Mouse (Mus musculus) gastrocnemius, postnatal 36 days (tissue): ENCODE measurements around the gene Crnn. TPM values are rescaled to one million over a fixed set of nuclear protein-coding genes. Genes with fewer than 3 reads are reported as not detected.

Experiments
- DNase-seq, 2 experiments: peaks; one replicate each; pipeline ENCODE4 v3.0.0; 2022
- intact Hi-C: fragments of 180-260 bp; cut with DNase I; formaldehyde crosslinking; loops from one replicate; pipeline ENCODE4 v1.15.1; 2025
- long read RNA-seq, 2 experiments: library from polyadenylated mRNA; stranded (forward); transcript quantifications; one replicate each; pipeline ENCODE4 v2.0.0; 2021
- total RNA-seq, 2 experiments: library from RNA; stranded (reverse); gene quantifications; 2 replicates each; pipeline ENCODE4 v1.2.3; 2021

Crnn gene
- not detected for total RNA-seq
- long read RNA-seq, experiment 1, result 0 reads
- long read RNA-seq, experiment 2, result 0 reads

DNA sequence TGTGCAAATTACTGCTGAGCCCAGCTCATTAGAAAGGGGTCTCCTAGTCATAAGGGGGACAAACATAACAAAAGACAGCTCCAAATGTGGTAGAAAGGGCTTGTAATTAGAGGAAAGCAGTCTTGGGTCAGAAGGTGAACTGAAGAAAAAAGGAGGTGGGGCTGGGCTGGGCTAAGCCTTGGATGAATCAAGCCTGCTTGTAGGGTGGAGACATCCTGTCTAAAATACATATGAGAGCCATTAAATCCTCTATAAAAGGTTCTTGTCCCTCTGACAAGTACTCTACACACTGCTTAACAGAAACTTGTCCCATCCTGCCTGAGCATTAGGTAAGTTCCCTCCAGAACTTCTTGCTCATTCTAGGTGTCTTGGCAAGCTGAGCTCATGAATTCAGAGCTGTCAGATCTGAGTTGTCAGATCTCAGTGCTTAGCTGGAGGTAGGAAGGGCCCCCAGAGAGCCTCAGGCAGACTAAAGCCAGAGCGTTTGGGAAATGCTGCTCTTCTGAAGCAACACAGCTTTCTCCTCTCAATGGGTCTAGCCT lies at the start of gene Crnn:
Gene Crnn, plus strand, starts transcription at position 278 of the 542 bp plus-strand sequence.
- DNase-seq, result no peak
- intact Hi-C loops, result no loop called here

GRCm38 (mm10) chr3:93096447-93096846 lies 48.1 kb upstream of the Crnn start:
- intact Hi-C loops, result no loop called here
- DNase-seq, result no peak

DNA sequence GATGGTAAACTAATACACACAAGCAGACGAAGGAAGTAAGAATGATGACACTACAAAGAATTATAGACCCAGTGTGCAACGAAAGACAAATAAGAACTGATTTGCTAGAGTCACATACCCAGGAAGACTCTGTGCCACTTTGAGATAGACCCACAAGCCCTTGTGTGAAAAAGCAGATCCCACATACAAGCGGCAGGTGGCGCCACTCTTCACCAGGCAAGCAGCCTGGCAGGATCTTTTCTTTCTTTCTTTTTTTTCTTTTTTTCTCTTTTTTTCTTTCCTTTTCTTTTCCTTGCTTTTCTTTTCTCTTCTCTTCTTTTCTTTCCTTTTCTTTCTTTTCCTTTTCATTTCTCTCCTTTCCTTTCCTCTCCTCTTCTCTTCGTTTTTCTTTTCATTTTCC lies 32.9 kb upstream of the Crnn start:
- no peak for DNase-seq
- intact Hi-C loops, result no loop called here

- intact Hi-C loops, result no loop called here
- no peak for DNase-seq
These were observed 30.1 kb upstream of the Crnn start for GRCm38 (mm10) chr3:93114481-93114880.

DNA sequence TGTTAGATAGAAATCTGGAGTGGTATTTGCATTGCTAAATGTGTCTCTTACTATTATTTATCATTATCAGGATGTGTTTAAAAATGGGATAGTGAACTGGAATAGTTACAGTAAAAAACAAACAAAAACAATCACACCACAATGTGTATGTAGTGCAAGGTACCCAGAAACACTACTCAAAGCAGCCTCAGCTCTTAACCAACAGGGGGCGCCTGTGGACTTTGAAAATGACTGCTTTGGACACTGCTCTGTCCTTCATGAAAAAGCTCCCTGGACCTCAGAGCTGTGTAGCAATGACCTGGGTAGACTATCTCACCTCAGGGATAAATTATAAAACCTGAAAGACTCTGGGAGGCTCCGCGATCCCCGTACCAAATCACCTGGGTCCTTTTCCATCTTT lies 25.5 kb upstream of the Crnn start:
- intact Hi-C loops, result no loop called here
- no peak for DNase-seq

- intact Hi-C loops, result no loop called here
- DNase-seq, result no peak
These were observed 16.5 kb upstream of the Crnn start for GRCm38 (mm10) chr3:93128052-93128451.

DNA sequence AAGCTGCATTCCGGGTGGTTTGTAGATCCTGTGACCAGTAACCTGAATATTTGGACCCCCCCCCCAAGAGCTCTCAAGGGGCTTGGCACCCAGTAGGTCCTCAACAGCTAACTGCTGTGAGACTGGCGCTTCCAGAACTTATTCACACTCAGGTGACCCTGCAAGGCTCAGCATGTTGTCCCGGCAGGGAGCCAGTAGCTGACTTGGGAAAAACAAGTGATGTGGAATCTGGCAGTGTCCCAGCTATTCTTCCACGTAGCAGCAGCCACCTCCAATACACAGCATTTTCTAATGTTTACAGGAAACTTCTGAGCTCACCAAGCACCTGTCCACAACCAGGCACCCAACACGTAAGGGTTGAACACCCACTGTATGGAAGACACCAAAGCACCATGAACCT lies 15.5 kb upstream of the Crnn start:
- intact Hi-C loops, result no loop called here
- no peak for DNase-seq

GRCm38 (mm10) chr3:93130460-93130859 lies 14.1 kb upstream of the Crnn start:
- DNase-seq, result no peak
- intact Hi-C loops, result loop anchor here (5.0 kb wide), 1 partner anchor 367 kb away; no protein-coding TSS in a partner anchor

- intact Hi-C loops, result no loop called here
These were observed 17.9 kb downstream of the Crnn start for GRCm38 (mm10) chr3:93162502-93162901.

DNA sequence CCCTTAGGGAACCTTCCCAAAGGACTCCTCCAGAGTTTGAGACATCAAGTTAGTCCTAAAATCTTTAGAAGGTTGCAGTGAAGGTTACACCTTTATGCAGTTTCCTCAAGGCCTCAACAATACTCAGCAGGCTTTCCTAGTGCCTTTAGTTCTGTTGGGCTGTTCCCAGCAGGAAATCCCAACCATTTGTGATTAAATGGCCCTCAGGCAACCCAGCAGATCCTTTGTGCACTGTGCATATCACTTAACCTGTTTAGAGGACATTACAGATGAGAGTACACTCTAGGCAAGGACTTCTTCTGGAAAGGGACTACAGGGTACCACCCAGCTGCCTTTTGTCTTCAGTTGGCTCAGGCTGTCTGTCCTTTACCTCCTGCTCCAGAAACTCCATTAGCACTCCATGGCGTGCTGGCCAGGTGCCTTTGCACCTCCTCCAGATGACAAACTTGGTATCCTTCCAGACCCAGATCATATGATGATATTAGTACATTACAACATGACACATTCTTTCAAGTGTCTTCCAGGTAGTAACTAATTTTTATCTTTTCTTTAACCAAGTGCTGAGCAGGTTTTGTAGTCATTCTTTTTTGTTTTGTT lies 18.5 kb downstream of the Crnn start:
- intact Hi-C loops, result no loop called here
- DNase-seq, result no peak

More at GRCm38 (mm10) chr3:93162502-93162901, 17.9 kb downstream of the Crnn start:
- no peak for DNase-seq

GRCm38 (mm10) chr3:93180856-93181255 lies 36.3 kb downstream of the Crnn start:
- DNase-seq, result no peak

GRCm38 (mm10) chr3:93196978-93197377 lies 52.4 kb downstream of the Crnn start, which contains the start of gene Flg2:
Flg2 (plus strand) TSS chr3:93197278.
- intact Hi-C loops, result no loop called here
- DNase-seq, result no peak

More at GRCm38 (mm10) chr3:93180856-93181255, 36.3 kb downstream of the Crnn start:
- intact Hi-C loops, result no loop called here

Other genes starting within 250 kb of the Crnn start
- not detected for gene Lce3a, start 218.6 kb upstream of the Crnn start, total RNA-seq
- not detected for gene Lce3b, start 211.8 kb upstream of the Crnn start, total RNA-seq
- not detected for gene Lce3c, start 200.3 kb upstream of the Crnn start, total RNA-seq
- not detected for gene Lce3d, start 187.4 kb upstream of the Crnn start, total RNA-seq
- not detected for gene Lce3e, start 177.7 kb upstream of the Crnn start, total RNA-seq
- not detected for gene Lce3f, start 152.6 kb upstream of the Crnn start, total RNA-seq
- not detected for gene Crct1, start 129.1 kb upstream of the Crnn start, total RNA-seq
- not detected for gene Lce1m, start 125.7 kb upstream of the Crnn start, total RNA-seq
- not detected for gene Gm4858, start 76.0 kb upstream of the Crnn start, total RNA-seq
- not detected for gene Flg2, start 52.5 kb downstream of the Crnn start, total RNA-seq
- gene Flg, start 128.7 kb downstream of the Crnn start, total RNA-seq, result not detected
- gene Hrnr, start 175.0 kb downstream of the Crnn start, total RNA-seq, result not detected
- not detected for gene Rptn, start 248.9 kb downstream of the Crnn start, total RNA-seq